Mouse (Mus musculus) limb, embryonic 13.5 days (tissue): ENCODE measurements at regions not wholly inside any gene's neighbourhood (a gene's known extent, or its start where the extent isn't known, plus 50 kb on each side); places are given as distances from the start of the nearest gene placed in this dataset.

ENCODE experiments used
- ATAC-seq: fragments of 200-750 bp; cut with Nextera tagmentation; 2 replicates; pipeline ENCODE4 v1.8.0; 2017; ENCODE audit warnings: low read depth, moderate number of reproducible peaks, moderate TSS enrichment; ENCODE audit not compliant: low FRiP score
- H3K27ac ChIP-seq: fragments of 300-500 bp; sonication (generic); 2 replicates; pipeline ENCODE4 v1.5.1; 2015; ENCODE audit warnings: inconsistent platforms, mild to moderate bottlenecking, moderate library complexity
- H3K27me3 ChIP-seq: fragments of 300-500 bp; sonication (generic); 2 replicates; pipeline ENCODE4 v1.6.1; 2015; ENCODE audit warnings: mild to moderate bottlenecking, inconsistent platforms
- H3K36me3 ChIP-seq: fragments of 300-500 bp; sonication (generic); 2 replicates; pipeline ENCODE4 v1.6.1; 2015; ENCODE audit warnings: inconsistent platforms, mild to moderate bottlenecking, moderate library complexity
- H3K4me1 ChIP-seq: fragments of 300-500 bp; sonication (generic); 2 replicates; pipeline ENCODE4 v1.6.1; 2015; ENCODE audit warnings: inconsistent platforms
- H3K4me2 ChIP-seq: fragments of 300-500 bp; sonication (generic); replicated peaks from 2 replicates; pipeline ENCODE4 v1.6.1; 2015; ENCODE audit warnings: inconsistent platforms, mild to moderate bottlenecking, moderate library complexity
- H3K4me3 ChIP-seq: fragments of 300-500 bp; sonication (generic); 2 replicates; pipeline ENCODE4 v1.5.1; 2015; ENCODE audit warnings: moderate library complexity, mild to moderate bottlenecking, inconsistent platforms
- H3K9ac ChIP-seq: fragments of 300-500 bp; sonication (generic); 2 replicates; pipeline ENCODE4 v1.6.1; 2015; ENCODE audit warnings: mild to moderate bottlenecking, inconsistent platforms
- H3K9me3 ChIP-seq: fragments of 300-500 bp; sonication (generic); 2 replicates; pipeline ENCODE4 v1.6.1; 2016; ENCODE audit warnings: inconsistent platforms
- WGBS: fragments of 180-500 bp; shearing (Covaris S2); methylation state at CpG from one replicate; pipeline ENCODE4 v1.1.7; 2015; 5-methylcytosine and 5-hydroxymethylcytosine counted together

DNA sequence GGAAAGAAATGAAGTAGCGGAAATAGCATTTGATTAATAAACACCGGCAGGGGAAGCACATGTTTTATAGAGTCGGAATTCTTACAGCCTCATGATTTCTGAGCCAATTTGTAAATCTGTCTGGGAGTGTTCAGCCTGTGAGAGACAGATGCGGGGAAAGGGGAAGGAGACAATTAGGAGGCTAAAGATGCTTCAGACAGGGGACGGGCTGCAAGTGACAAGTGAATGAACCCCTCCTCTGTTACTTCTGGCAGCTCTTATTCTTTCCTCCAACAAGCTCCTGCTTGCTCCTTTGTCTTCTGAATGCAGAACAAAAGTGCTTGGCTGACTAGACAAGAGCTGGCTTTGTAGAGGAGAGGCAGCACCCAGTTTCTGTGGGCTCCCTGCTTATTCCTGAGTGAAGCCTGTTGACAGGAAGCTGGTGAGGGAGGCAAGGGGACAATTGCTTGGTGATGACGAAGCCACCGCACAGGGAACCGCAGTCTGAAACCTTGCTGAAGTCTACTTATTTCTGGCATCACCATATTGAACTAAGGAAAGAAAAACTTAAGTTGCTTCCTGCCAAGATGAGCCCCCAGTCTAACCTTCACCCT lies 514.2 kb downstream of the Rnf144b start:
- Histone ChIP-seq H3K36me3 (no peaks in the 10 kb centered on the region), H3K27me3 (peaks cover 7% of the 10 kb centered on the region; the same call in 1 of the 2 replicates), H3K27ac (no peak overlapping the region), H3K4me1 (peaks cover 14% of the 10 kb centered on the region), H3K4me3 (no peak overlapping the region), H3K4me2 (no peak overlapping the region), H3K9ac (no peak overlapping the region), H3K9me3 (no peaks in the 10 kb centered on the region)
- ATAC-seq, result no peak
- WGBS, result 46% methylated on average over 8 of the region's 8 CpGs

DNA sequence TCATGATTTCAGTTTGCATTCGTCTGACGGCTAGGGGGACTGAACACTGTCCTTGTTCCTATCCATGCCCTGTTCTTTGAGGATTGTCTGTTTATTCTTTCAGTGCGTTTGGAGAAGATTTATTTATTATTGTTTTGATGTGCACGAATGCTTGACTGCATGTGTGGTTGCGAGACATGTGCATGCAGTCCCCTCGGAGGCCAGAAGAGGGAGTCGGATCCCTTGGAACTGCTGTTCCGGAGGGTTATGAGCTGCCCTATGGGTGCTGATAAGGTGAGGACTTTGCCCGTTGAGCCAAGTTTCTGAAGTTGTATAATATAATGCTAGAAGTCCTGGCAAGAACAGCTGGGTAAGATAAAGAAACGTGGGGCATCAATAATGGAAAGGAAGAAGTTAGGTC lies 519.9 kb downstream of the Rnf144b start:
- no peak overlapping the region for H3K4me3 ChIP-seq
- H3K36me3 ChIP-seq, result no peaks in the 10 kb centered on the region
- no peak for ATAC-seq
- no peaks in the 10 kb centered on the region for H3K9me3 ChIP-seq
- H3K9ac ChIP-seq, result no peak overlapping the region
- 90% methylated on average over 10 of the region's 10 CpGs for whole genome bisulfite sequencing
- peaks cover 6% of the 10 kb centered on the region; the same call in 1 of the 2 replicates for H3K27me3 ChIP-seq
- no peak overlapping the region for H3K4me2 ChIP-seq
- H3K4me1 ChIP-seq, result no peaks in the 10 kb centered on the region
- H3K27ac ChIP-seq, result no peak overlapping the region

DNA sequence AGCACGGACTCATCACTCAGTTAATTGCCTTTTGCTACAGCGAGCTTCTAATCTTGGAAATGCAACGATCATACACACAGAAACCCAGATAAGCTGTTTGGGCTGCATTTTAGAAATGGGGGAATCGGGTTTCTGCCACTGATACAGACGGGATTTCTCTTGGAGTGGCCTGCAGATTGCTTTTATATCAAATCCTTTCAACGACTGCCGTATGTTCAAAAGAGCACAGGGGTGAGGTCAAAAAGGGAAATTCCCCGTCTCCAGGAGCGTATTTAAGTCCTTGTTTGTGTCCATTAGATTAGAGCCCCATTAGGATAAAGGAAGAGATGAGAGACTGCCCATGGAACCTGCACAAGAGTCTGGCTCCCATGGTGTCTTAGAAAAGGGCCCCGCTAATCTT lies 522.6 kb downstream of the Rnf144b start:
- Histone ChIP-seq H3K4me1 (0 out of 2 replicates have a peak, but pooled peaks cover 4% of the 10 kb centered on the region), H3K27ac (no peak overlapping the region), H3K36me3 (no peaks in the 10 kb centered on the region), H3K9me3 (no peaks in the 10 kb centered on the region), H3K4me2 (no peak overlapping the region), H3K27me3 (no peaks in the 10 kb centered on the region), H3K9ac (no peak overlapping the region), H3K4me3 (no peak overlapping the region)
- no peak for ATAC-seq
- 64% methylated on average over 10 of the region's 10 CpGs for WGBS

DNA sequence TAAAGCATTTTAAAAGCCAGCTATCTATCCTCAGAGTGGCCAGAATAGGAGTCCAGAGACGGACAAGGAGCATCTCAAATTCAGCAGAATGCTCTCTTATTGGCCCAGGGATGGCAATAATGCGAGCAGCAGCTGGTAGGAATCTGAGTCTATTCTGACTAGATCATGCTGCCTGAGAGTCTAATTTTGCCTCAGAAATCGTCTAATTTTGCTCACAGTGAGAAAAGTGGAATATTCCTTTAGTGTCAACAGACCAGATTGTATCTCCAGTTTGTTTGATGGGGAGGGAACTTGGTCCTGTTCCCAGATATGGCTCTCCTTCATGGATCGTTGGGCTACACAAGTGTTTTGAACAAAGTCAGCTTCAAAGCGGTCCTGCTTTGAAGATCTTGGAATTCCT lies 525.2 kb downstream of the Rnf144b start:
- ATAC-seq, result no peak
- Histone ChIP-seq H3K27ac (no peak overlapping the region), H3K27me3 (no peaks in the 10 kb centered on the region), H3K4me3 (no peak overlapping the region), H3K9me3 (no peaks in the 10 kb centered on the region), H3K4me2 (no peak overlapping the region), H3K4me1 (0 out of 2 replicates have a peak, but pooled peaks cover 4% of the 10 kb centered on the region), H3K36me3 (no peaks in the 10 kb centered on the region), H3K9ac (no peak overlapping the region)
- 65% methylated on average over 5 of the region's 5 CpGs for WGBS

DNA sequence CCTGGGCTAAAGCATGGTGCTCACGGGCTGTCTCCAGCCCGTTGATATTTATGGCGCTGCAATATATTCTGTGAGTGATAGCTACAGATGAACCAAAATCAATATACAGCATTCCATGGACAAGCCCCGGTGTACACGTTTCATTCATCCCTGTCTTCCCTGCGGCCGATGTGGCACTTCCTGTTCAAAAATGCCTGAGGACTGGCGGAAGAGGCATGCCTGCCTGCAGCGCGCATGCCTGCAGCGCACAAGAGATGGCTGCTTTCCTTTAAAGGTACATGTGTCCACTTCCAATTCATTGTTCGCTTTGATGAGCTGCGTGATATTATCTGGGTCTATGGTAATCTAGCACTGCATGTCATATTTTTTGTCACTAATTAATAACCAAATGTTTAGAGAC lies 527.6 kb downstream of the Rnf144b start:
- Histone ChIP-seq H3K36me3 (no peaks in the 10 kb centered on the region), H3K27ac (no peak overlapping the region), H3K27me3 (no peaks in the 10 kb centered on the region), H3K4me3 (peak overlapping the region; percentile 27), H3K4me1 (0 out of 2 replicates have a peak, but pooled peaks cover 4% of the 10 kb centered on the region), H3K4me2 (peak overlapping the region; percentile 50), H3K9ac (no peak overlapping the region), H3K9me3 (no peaks in the 10 kb centered on the region)
- ATAC-seq, result no peak
- 52% methylated on average over 13 of the region's 13 CpGs for WGBS

DNA sequence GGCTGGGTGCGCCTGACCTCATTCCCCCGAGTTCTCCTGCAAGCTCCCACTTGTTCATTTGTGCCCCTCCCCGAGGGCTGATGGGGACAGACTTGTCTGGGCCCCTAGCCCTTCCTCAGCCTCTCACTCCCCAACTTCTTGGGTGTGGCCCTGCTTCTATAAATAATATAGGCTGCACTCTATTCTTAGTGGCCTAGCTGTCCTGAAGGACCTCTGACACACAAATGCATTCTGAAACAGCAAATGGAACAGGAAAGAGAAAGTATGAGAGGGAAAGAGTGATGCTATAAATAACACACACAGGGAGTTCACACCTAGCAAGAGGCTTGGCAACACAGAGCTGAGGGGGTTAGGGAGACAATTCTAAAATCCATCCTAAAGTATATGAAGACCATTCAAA lies 544.0 kb downstream of the Rnf144b start:
- H3K4me3 ChIP-seq, result no peak overlapping the region
- H3K9ac ChIP-seq, result no peak overlapping the region
- 0 out of 2 replicates have a peak, but pooled peaks cover 4% of the 10 kb centered on the region for H3K27me3 ChIP-seq
- H3K4me2 ChIP-seq, result no peak overlapping the region
- no peak overlapping the region for H3K27ac ChIP-seq
- no peaks in the 10 kb centered on the region for H3K9me3 ChIP-seq
- ATAC-seq, result no peak
- WGBS, result 63% methylated on average over 3 of the region's 3 CpGs
- H3K36me3 ChIP-seq, result no peaks in the 10 kb centered on the region
- peaks cover 18% of the 10 kb centered on the region for H3K4me1 ChIP-seq

DNA sequence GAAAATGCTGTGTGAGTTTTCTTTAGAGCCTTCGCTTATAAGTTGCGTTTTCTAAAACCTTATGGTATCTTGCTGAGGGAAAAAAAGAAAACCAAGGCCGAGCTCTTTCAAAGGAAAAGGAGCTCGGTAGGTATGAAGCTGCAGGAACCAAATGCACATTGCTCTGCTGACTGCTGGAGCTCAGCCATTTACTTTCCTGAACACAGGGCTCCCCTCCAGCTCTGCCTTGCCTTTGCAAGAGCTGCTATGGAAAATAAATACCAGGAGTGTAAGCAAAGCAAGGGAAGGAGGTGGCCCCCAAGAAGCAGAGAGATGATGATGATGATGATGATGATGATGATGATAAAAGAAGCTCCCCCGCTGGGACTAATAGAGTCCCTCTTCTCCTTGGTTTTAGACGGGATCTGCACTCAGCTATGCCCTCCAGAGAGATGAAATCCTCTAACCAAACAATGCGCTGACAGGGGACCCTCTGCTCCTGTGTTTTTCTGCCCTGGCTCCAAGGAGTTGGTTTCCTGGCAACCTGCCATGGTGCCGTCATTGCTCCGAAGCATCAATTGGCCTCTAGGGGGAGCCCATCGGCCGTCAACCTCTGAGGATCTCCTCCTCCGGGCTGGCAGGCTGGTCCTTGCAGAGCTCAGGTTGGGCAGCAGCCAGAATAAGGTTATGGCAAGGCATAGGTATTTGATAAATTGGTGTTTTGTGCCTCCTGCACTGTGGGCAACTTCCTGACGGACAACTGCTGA lies 544.7 kb downstream of the Rnf144b start:
- Histone ChIP-seq H3K27me3 (0 out of 2 replicates have a peak, but pooled peaks cover 4% of the 10 kb centered on the region), H3K27ac (0 out of 2 replicates have a peak overlapping the region, but pooled peaks have one; percentile 45), H3K36me3 (no peaks in the 10 kb centered on the region), H3K9ac (no peak overlapping the region), H3K4me2 (peak overlapping the region; percentile 41), H3K4me1 (peaks cover 18% of the 10 kb centered on the region), H3K4me3 (no peak overlapping the region), H3K9me3 (no peaks in the 10 kb centered on the region)
- 25% methylated on average over 13 of the region's 13 CpGs for WGBS
- peak; percentile 51; the same call in 1 of the 2 replicates for ATAC-seq

DNA sequence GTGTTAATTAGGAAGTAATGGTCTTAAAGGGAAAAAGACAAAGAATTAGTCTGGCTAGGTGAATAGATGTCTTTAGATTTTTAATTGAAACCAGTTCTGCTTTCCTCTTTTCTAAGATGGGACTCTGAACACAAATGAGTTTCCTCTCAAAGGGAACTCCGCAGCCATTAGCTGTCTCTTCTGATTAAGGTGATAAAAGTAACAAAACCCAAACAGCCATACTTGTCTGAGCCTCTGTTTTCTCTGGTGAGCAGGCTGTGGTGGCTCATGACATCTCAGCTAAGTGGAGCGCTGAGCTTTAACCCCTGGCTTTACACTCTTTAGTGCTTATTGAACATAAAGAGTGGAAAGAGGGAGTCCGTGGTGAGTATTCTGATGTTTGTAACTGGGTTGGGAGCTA lies 565.7 kb downstream of the Rnf144b start:
- no peak overlapping the region for H3K4me3 ChIP-seq
- no peak overlapping the region for H3K4me2 ChIP-seq
- no peak overlapping the region for H3K27ac ChIP-seq
- H3K27me3 ChIP-seq, result no peaks in the 10 kb centered on the region
- no peak for ATAC-seq
- no peaks in the 10 kb centered on the region for H3K36me3 ChIP-seq
- no peaks in the 10 kb centered on the region for H3K4me1 ChIP-seq
- 48% methylated on average over 3 of the region's 3 CpGs for WGBS
- no peak overlapping the region for H3K9ac ChIP-seq
- no peaks in the 10 kb centered on the region for H3K9me3 ChIP-seq

DNA sequence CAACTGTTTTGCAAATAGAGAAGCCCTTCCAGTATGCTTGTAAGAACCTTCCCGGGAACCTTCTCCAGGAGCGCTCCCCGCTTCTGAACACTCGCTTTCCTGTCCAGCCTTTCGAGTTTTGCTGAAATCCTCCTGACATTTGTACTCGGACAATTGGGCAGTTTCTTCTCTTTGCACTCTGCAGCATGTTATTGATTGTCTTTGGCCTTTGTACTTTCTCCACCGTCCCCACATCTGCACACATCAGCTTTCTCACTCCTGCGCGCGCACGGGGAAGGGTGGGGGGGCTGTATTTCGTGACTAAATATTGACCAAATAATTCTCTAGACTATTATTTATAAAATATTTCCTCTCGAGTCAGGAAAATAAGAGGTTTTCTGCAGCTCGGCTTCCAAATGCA lies 567.2 kb upstream of the Id4 start:
- no peak for ATAC-seq
- no peak overlapping the region for H3K9ac ChIP-seq
- H3K4me2 ChIP-seq, result no peak overlapping the region
- H3K9me3 ChIP-seq, result no peaks in the 10 kb centered on the region
- H3K4me1 ChIP-seq, result no peaks in the 10 kb centered on the region
- H3K4me3 ChIP-seq, result no peak overlapping the region
- no peak overlapping the region for H3K27ac ChIP-seq
- no peaks in the 10 kb centered on the region for H3K36me3 ChIP-seq
- H3K27me3 ChIP-seq, result no peaks in the 10 kb centered on the region
- 87% methylated on average over 14 of the region's 14 CpGs for WGBS

DNA sequence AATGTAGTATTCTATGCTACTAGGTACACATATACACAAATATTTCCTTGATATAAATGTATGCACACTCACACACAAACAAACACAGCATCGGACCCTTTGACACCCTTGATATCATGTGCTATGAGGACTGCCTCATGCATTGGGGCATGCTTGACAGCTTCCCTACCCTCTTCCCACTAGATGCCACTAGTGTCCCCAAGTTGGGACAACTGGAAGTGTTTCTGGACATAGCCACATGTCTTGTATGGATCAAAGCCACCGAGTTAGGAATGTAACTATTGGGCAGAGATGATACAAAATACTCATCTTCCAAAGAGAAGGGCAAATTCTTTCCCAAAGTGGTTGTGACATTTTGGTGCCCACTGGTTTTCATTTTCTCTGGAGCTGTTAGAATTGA lies 565.2 kb upstream of the Id4 start:
- Histone ChIP-seq H3K4me3 (no peak overlapping the region), H3K4me1 (0 out of 2 replicates have a peak, but pooled peaks cover 2% of the 10 kb centered on the region), H3K4me2 (no peak overlapping the region), H3K9ac (no peak overlapping the region), H3K9me3 (no peaks in the 10 kb centered on the region), H3K36me3 (no peaks in the 10 kb centered on the region), H3K27ac (no peak overlapping the region), H3K27me3 (no peaks in the 10 kb centered on the region)
- 86% methylated on average over 2 of the region's 2 CpGs for WGBS
- no peak for ATAC-seq

DNA sequence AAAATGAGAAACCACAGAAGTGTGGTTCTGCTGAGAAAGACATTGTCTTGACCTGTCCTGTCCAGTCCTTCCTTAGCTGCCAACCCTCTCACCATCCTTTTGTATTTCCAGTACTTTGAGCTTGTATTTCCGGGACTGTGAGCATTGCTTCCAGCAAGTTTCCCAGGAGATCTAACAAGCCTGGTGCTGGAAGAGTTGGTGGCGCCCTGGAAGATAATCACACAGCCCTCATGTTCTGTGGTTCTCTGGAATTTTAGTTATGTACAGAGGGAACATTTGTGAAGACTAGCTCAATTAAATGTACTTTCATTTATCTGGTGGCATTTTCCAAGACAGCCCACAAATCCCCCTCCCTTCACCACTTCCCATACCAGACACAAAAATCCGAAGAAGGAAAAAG lies 560.5 kb upstream of the Id4 start:
- H3K4me1 ChIP-seq, result 0 out of 2 replicates have a peak, but pooled peaks cover 7% of the 10 kb centered on the region
- no peak overlapping the region for H3K9ac ChIP-seq
- H3K9me3 ChIP-seq, result no peaks in the 10 kb centered on the region
- ATAC-seq, result no peak
- no peaks in the 10 kb centered on the region for H3K27me3 ChIP-seq
- no peak overlapping the region for H3K4me2 ChIP-seq
- no peaks in the 10 kb centered on the region for H3K36me3 ChIP-seq
- 61% methylated on average over 3 of the region's 3 CpGs for WGBS
- H3K4me3 ChIP-seq, result no peak overlapping the region
- H3K27ac ChIP-seq, result no peak overlapping the region

DNA sequence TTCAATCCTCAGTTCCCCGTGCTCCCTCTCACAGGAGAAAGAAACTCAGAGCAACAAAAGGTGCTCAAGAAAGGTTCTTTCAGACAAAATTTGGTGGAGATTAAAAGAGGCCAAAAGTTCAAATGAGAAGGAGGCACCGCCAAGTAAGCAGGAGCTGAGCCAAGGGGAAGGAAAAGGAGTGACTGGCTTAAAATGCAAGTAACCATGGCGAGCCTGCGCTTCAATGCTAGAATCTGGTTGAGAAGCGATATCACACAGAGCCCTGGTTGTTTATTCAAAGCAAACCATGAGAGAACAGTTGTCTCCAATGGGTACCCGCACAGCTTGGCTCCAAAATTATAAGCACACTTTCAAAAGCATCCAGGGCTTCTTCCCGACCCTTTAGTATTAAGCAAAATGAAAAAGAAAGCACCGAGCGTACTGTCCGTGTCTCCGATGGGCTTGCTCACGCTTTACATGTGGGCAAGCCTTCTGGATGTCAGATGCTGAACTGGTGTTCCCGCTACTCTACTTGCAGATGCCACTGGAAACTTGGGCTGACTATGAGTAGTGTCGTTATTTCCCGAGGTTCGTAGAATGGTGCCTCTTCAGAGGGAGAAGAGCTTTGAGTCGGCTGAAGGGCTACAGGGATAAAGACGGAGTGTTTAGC lies 552.9 kb upstream of the Id4 start:
- ATAC-seq, result no peak
- WGBS, result 89% methylated on average over 18 of the region's 18 CpGs
- Histone ChIP-seq H3K9ac (no peak overlapping the region), H3K27ac (no peak overlapping the region), H3K9me3 (no peaks in the 10 kb centered on the region), H3K4me3 (no peak overlapping the region), H3K4me2 (no peak overlapping the region), H3K36me3 (no peaks in the 10 kb centered on the region), H3K27me3 (no peaks in the 10 kb centered on the region), H3K4me1 (0 out of 2 replicates have a peak, but pooled peaks cover 5% of the 10 kb centered on the region)
